Mouse (Mus musculus): ENCODE data around the gene Macrod2. TPM values are rescaled to one million over a fixed set of nuclear protein-coding genes. Genes with fewer than 3 reads are reported as not detected.

The Macrod2 gene
- polyA plus RNA-seq, 1 experiment from 2014 or later = 22.7 TPM

GRCm38 (mm10) chr2:140673466-140673865, 278.4 kb downstream of the Macrod2 start:
- Histone ChIP-seq H3K27me3 (replicated peaks; ENCODE audit: insufficient read depth, low read length) (no peaks in the 10 kb centered on the region), H3K4me1 (ENCODE audit: insufficient read depth, low read depth, low read length) (peaks cover 4% of the 10 kb centered on the region; the same call in 1 of the 2 replicates), H3K9me3 (ENCODE audit: low read length) (no peaks in the 10 kb centered on the region), H3K36me3 (ENCODE audit: insufficient read depth, low read length) (no peaks in the 10 kb centered on the region), H3K4me2 (replicated peaks; ENCODE audit: low read depth, low read length) (no peak overlapping the region), H3K9ac (replicated peaks; ENCODE audit: low read depth) (no peak overlapping the region), H3K4me3 (ENCODE audit: low read depth, low read length) (no peak overlapping the region), H3K27ac (ENCODE audit: low read length) (no peak overlapping the region)
- ATAC-seq (no peak), DNase-seq (ENCODE audit: low spot score) (no peak)
- TF ChIP-seq EP300 (IDR thresholded peaks at IDR 0.05) (no peak), CTCF (IDR thresholded peaks at IDR 0.05) (no peak)
- WGBS = 87% methylated on average over 5 of the region's 5 CpGs

GRCm38 (mm10) chr2:140676728-140677127, 281.6 kb downstream of the Macrod2 start:
- Histone ChIP-seq H3K36me3 (ENCODE audit: insufficient read depth, low read length) (no peaks in the 10 kb centered on the region), H3K4me1 (ENCODE audit: insufficient read depth, low read depth, low read length) (no peaks in the 10 kb centered on the region), H3K27ac (ENCODE audit: low read length) (no peak overlapping the region), H3K9me3 (ENCODE audit: low read length) (no peaks in the 10 kb centered on the region), H3K27me3 (replicated peaks; ENCODE audit: insufficient read depth, low read length) (no peaks in the 10 kb centered on the region), H3K4me3 (ENCODE audit: low read depth, low read length) (no peak overlapping the region), H3K4me2 (replicated peaks; ENCODE audit: low read depth, low read length) (no peak overlapping the region), H3K9ac (replicated peaks; ENCODE audit: low read depth) (no peak overlapping the region)
- DNase-seq (ENCODE audit: low spot score) = no peak
- no peak for ATAC-seq
- TF ChIP-seq EP300 (IDR thresholded peaks at IDR 0.05) (no peak), CTCF (IDR thresholded peaks at IDR 0.05) (no peak)
- WGBS = 51% methylated on average over 3 of the region's 3 CpGs

GRCm38 (mm10) chr2:140690906-140691305, 295.8 kb downstream of the Macrod2 start:
- Histone ChIP-seq H3K27ac (ENCODE audit: low read length) (no peak overlapping the region), H3K4me1 (ENCODE audit: insufficient read depth, low read depth, low read length) (no peaks in the 10 kb centered on the region), H3K4me3 (ENCODE audit: low read depth, low read length) (no peak overlapping the region), H3K4me2 (replicated peaks; ENCODE audit: low read depth, low read length) (no peak overlapping the region), H3K9me3 (ENCODE audit: low read length) (no peaks in the 10 kb centered on the region), H3K36me3 (ENCODE audit: insufficient read depth, low read length) (no peaks in the 10 kb centered on the region), H3K9ac (replicated peaks; ENCODE audit: low read depth) (no peak overlapping the region), H3K27me3 (replicated peaks; ENCODE audit: insufficient read depth, low read length) (no peaks in the 10 kb centered on the region)
- TF ChIP-seq EP300 (IDR thresholded peaks at IDR 0.05) (no peak), CTCF (IDR thresholded peaks at IDR 0.05) (no peak)
- ATAC-seq (no peak), DNase-seq (ENCODE audit: low spot score) (no peak)
- WGBS = 67% methylated on average over 2 of the region's 2 CpGs

GRCm38 (mm10) chr2:140691403-140691802, 296.3 kb downstream of the Macrod2 start:
- DNase-seq (ENCODE audit: low spot score) (no peak), ATAC-seq (no peak)
- Histone ChIP-seq H3K9ac (replicated peaks; ENCODE audit: low read depth) (no peak overlapping the region), H3K36me3 (ENCODE audit: insufficient read depth, low read length) (no peaks in the 10 kb centered on the region), H3K9me3 (ENCODE audit: low read length) (no peaks in the 10 kb centered on the region), H3K27me3 (replicated peaks; ENCODE audit: insufficient read depth, low read length) (no peaks in the 10 kb centered on the region), H3K4me1 (ENCODE audit: insufficient read depth, low read depth, low read length) (no peaks in the 10 kb centered on the region), H3K4me3 (ENCODE audit: low read depth, low read length) (no peak overlapping the region), H3K4me2 (replicated peaks; ENCODE audit: low read depth, low read length) (no peak overlapping the region), H3K27ac (ENCODE audit: low read length) (no peak overlapping the region)
- TF ChIP-seq CTCF (IDR thresholded peaks at IDR 0.05) (no peak), EP300 (IDR thresholded peaks at IDR 0.05) (no peak)
- 82% methylated on average over 1 of the region's 1 CpGs for WGBS

- Histone ChIP-seq H3K36me3 (ENCODE audit: insufficient read depth, low read length) (no peaks in the 10 kb centered on the region), H3K27ac (ENCODE audit: low read length) (no peak overlapping the region), H3K9ac (replicated peaks; ENCODE audit: low read depth) (no peak overlapping the region), H3K4me2 (replicated peaks; ENCODE audit: low read depth, low read length) (no peak overlapping the region), H3K9me3 (ENCODE audit: low read length) (no peaks in the 10 kb centered on the region), H3K4me3 (ENCODE audit: low read depth, low read length) (no peak overlapping the region), H3K27me3 (replicated peaks; ENCODE audit: insufficient read depth, low read length) (no peaks in the 10 kb centered on the region), H3K4me1 (ENCODE audit: insufficient read depth, low read depth, low read length) (no peaks in the 10 kb centered on the region)
- DNase-seq (ENCODE audit: low spot score) (no peak), ATAC-seq (no peak)
- WGBS = 53% methylated on average over 4 of the region's 4 CpGs
- TF ChIP-seq EP300 (IDR thresholded peaks at IDR 0.05) (no peak), CTCF (IDR thresholded peaks at IDR 0.05) (no peak)
Measured at GRCm38 (mm10) chr2:140692461-140692860, 297.4 kb downstream of the Macrod2 start.

- no peak overlapping the region for H3K27ac ChIP-seq (ENCODE audit: low read length)
- no peak for ATAC-seq
- no peaks in the 10 kb centered on the region for H3K36me3 ChIP-seq (ENCODE audit: insufficient read depth, low read length)
- no peaks in the 10 kb centered on the region for H3K9me3 ChIP-seq (ENCODE audit: low read length)
- H3K4me1 ChIP-seq (ENCODE audit: insufficient read depth, low read depth, low read length) = no peaks in the 10 kb centered on the region
- H3K4me3 ChIP-seq (ENCODE audit: low read depth, low read length) = no peak overlapping the region
- no peak overlapping the region for H3K9ac ChIP-seq (replicated peaks; ENCODE audit: low read depth)
- WGBS = 69% methylated on average over 5 of the region's 5 CpGs
- no peak for DNase-seq (ENCODE audit: low spot score)
- no peaks in the 10 kb centered on the region for H3K27me3 ChIP-seq (replicated peaks; ENCODE audit: insufficient read depth, low read length)
- H3K4me2 ChIP-seq (replicated peaks; ENCODE audit: low read depth, low read length) = no peak overlapping the region
- no peak for TF ChIP-seq EP300 (IDR thresholded peaks at IDR 0.05)
- TF ChIP-seq CTCF (IDR thresholded peaks at IDR 0.05) = no peak
Measured at GRCm38 (mm10) chr2:140693845-140694244, 298.7 kb downstream of the Macrod2 start.

GRCm38 (mm10) chr2:140698585-140698984, 303.5 kb downstream of the Macrod2 start:
- no peaks in the 10 kb centered on the region for H3K9me3 ChIP-seq (ENCODE audit: low read length)
- DNase-seq (ENCODE audit: low spot score) = no peak
- no peak overlapping the region for H3K9ac ChIP-seq (replicated peaks; ENCODE audit: low read depth)
- 50% methylated on average over 3 of the region's 3 CpGs for WGBS
- H3K27ac ChIP-seq (ENCODE audit: low read length) = no peak overlapping the region
- no peaks in the 10 kb centered on the region for H3K4me1 ChIP-seq (ENCODE audit: insufficient read depth, low read depth, low read length)
- H3K27me3 ChIP-seq (replicated peaks; ENCODE audit: insufficient read depth, low read length) = no peaks in the 10 kb centered on the region
- H3K4me2 ChIP-seq (replicated peaks; ENCODE audit: low read depth, low read length) = no peak overlapping the region
- no peak overlapping the region for H3K4me3 ChIP-seq (ENCODE audit: low read depth, low read length)
- no peaks in the 10 kb centered on the region for H3K36me3 ChIP-seq (ENCODE audit: insufficient read depth, low read length)
- no peak for TF ChIP-seq EP300 (IDR thresholded peaks at IDR 0.05)
- no peak for TF ChIP-seq CTCF (IDR thresholded peaks at IDR 0.05)
- ATAC-seq = no peak

Data from lung, postnatal 0 days (tissue).